Mouse (Mus musculus): ENCODE measurements at regions not wholly inside any gene's neighbourhood (a gene's known extent, or its start where the extent isn't known, plus 50 kb on each side); places are given as distances from the start of the nearest gene placed in this dataset.

GRCm38 (mm10) chr3:58024750-58025392, 177.0 kb upstream of the Pfn2 start:
- no peak for TF ChIP-seq POLR2A (IDR thresholded peaks at IDR 0.05; ENCODE audit: low read depth, low read length)
- TF ChIP-seq CTCF (IDR thresholded peaks at IDR 0.05; ENCODE audit: borderline replicate concordance, insufficient read depth, low read length) = no peak
